Mouse (Mus musculus): ENCODE data around the gene Krt20. TPM values are rescaled to one million over a fixed set of nuclear protein-coding genes. Genes with fewer than 3 reads are reported as not detected.
A peak's percentile ranks its signal among the peaks of the same experiment; 100 is the strongest.

Krt20 gene
- polyA plus RNA-seq, 1 experiment = 0.13 TPM

- H3K27me3 ChIP-seq (replicated peaks; ENCODE audit: control insufficient read depth, insufficient read depth, low read length) = no peaks in the 10 kb centered on the region; the same call in 1 of the 2 replicates
- no peak overlapping the region for H3K27ac ChIP-seq (ENCODE audit: insufficient read depth, low read depth, low read length)
- WGBS = 44% methylated on average over 2 of the region's 2 CpGs
- no peak for DNase-seq
- TF ChIP-seq CTCF (conservative IDR thresholded peaks at IDR 0.05; ENCODE audit: insufficient read depth, insufficient read length, low read depth, low read length) (no peak), POLR2A (IDR thresholded peaks at IDR 0.05; ENCODE audit: low read depth, low read length) (no peak)
- no peaks in the 10 kb centered on the region for H3K4me1 ChIP-seq (ENCODE audit: control insufficient read depth, insufficient read depth, low read length)
- no peaks in the 10 kb centered on the region for H3K36me3 ChIP-seq (ENCODE audit: control insufficient read depth, insufficient read depth, low read length)
- no peak overlapping the region for H3K4me3 ChIP-seq (ENCODE audit: insufficient read depth, low read depth, low read length)
These were observed 10.8 kb upstream of the Krt20 start for GRCm38 (mm10) chr11:99448769-99449168.

GRCm38 (mm10) chr11:99441220-99441619 is 3.3 kb upstream of the Krt20 start:
- 0 out of 2 replicates have a peak overlapping the region, but pooled peaks have one; percentile 31 for H3K4me3 ChIP-seq (ENCODE audit: insufficient read depth, low read depth, low read length)
- H3K27me3 ChIP-seq (replicated peaks; ENCODE audit: control insufficient read depth, insufficient read depth, low read length) = no peaks in the 10 kb centered on the region
- no peaks in the 10 kb centered on the region for H3K36me3 ChIP-seq (ENCODE audit: control insufficient read depth, insufficient read depth, low read length)
- H3K4me1 ChIP-seq (ENCODE audit: control insufficient read depth, insufficient read depth, low read length) = peaks cover 2% of the 10 kb centered on the region; the same call in 1 of the 2 replicates
- H3K27ac ChIP-seq (ENCODE audit: insufficient read depth, low read depth, low read length) = peak overlapping the region; percentile 88
- WGBS = 25% methylated on average over 8 of the region's 8 CpGs
- DNase-seq = peak; percentile 72
- TF ChIP-seq CTCF (conservative IDR thresholded peaks at IDR 0.05; ENCODE audit: insufficient read depth, insufficient read length, low read depth, low read length) = no peak
- no peak for TF ChIP-seq POLR2A (IDR thresholded peaks at IDR 0.05; ENCODE audit: low read depth, low read length)

- DNase-seq = no peak
- no peak for TF ChIP-seq POLR2A (IDR thresholded peaks at IDR 0.05; ENCODE audit: low read depth, low read length)
- no peak overlapping the region for H3K4me3 ChIP-seq (ENCODE audit: insufficient read depth, low read depth, low read length)
- no peaks in the 10 kb centered on the region for H3K36me3 ChIP-seq (ENCODE audit: control insufficient read depth, insufficient read depth, low read length)
- 79% methylated on average over 10 of the region's 10 CpGs for WGBS
- no peaks in the 10 kb centered on the region for H3K27me3 ChIP-seq (replicated peaks; ENCODE audit: control insufficient read depth, insufficient read depth, low read length)
- H3K4me1 ChIP-seq (ENCODE audit: control insufficient read depth, insufficient read depth, low read length) = peaks cover 2% of the 10 kb centered on the region; the same call in 1 of the 2 replicates
- H3K27ac ChIP-seq (ENCODE audit: insufficient read depth, low read depth, low read length) = no peak overlapping the region
These were observed 1.5 kb upstream of the Krt20 start for GRCm38 (mm10) chr11:99439465-99439864.

- H3K27ac ChIP-seq (ENCODE audit: insufficient read depth, low read depth, low read length) = no peak overlapping the region
- TF ChIP-seq CTCF (conservative IDR thresholded peaks at IDR 0.05; ENCODE audit: insufficient read depth, insufficient read length, low read depth, low read length) (no peak), POLR2A (IDR thresholded peaks at IDR 0.05; ENCODE audit: low read depth, low read length) (no peak)
- DNase-seq = no peak
- no peaks in the 10 kb centered on the region for H3K36me3 ChIP-seq (ENCODE audit: control insufficient read depth, insufficient read depth, low read length)
- H3K4me3 ChIP-seq (ENCODE audit: insufficient read depth, low read depth, low read length) = no peak overlapping the region
- WGBS = 86% methylated on average over 4 of the region's 4 CpGs
- H3K4me1 ChIP-seq (ENCODE audit: control insufficient read depth, insufficient read depth, low read length) = 0 out of 2 replicates have a peak, but pooled peaks cover 2% of the 10 kb centered on the region
- no peaks in the 10 kb centered on the region for H3K27me3 ChIP-seq (replicated peaks; ENCODE audit: control insufficient read depth, insufficient read depth, low read length)
These were observed 1.3 kb downstream of the Krt20 start for GRCm38 (mm10) chr11:99436625-99437024.

- Histone ChIP-seq H3K27me3 (replicated peaks; ENCODE audit: control insufficient read depth, insufficient read depth, low read length) (no peaks in the 10 kb centered on the region), H3K36me3 (ENCODE audit: control insufficient read depth, insufficient read depth, low read length) (no peaks in the 10 kb centered on the region), H3K27ac (ENCODE audit: insufficient read depth, low read depth, low read length) (no peak overlapping the region), H3K4me1 (ENCODE audit: control insufficient read depth, insufficient read depth, low read length) (no peaks in the 10 kb centered on the region), H3K4me3 (ENCODE audit: insufficient read depth, low read depth, low read length) (no peak overlapping the region)
- DNase-seq = peak; percentile 61
- 48% methylated on average over 12 of the region's 12 CpGs for WGBS
- TF ChIP-seq POLR2A (IDR thresholded peaks at IDR 0.05; ENCODE audit: low read depth, low read length) (no peak), CTCF (conservative IDR thresholded peaks at IDR 0.05; ENCODE audit: insufficient read depth, insufficient read length, low read depth, low read length) (no peak; the same call in 1 of the 2 replicates)
These were observed 7.3 kb downstream of the Krt20 start for GRCm38 (mm10) chr11:99430670-99431069.

- Histone ChIP-seq H3K4me3 (ENCODE audit: insufficient read depth, low read depth, low read length) (no peak within 1 kb of the TSS), H3K4me1 (ENCODE audit: control insufficient read depth, insufficient read depth, low read length) (no peaks in the 10 kb centered on the region; the same call in 1 of the 2 replicates), H3K36me3 (ENCODE audit: control insufficient read depth, insufficient read depth, low read length) (no peaks in the 10 kb centered on the region), H3K27ac (ENCODE audit: insufficient read depth, low read depth, low read length) (no peak within 1 kb of the TSS), H3K27me3 (replicated peaks; ENCODE audit: control insufficient read depth, insufficient read depth, low read length) (no peaks in the 10 kb centered on the region)
- 85% methylated on average over 10 of the region's 10 CpGs for WGBS
- DNase-seq = no peak
- TF ChIP-seq CTCF (conservative IDR thresholded peaks at IDR 0.05; ENCODE audit: insufficient read depth, insufficient read length, low read depth, low read length) = no peak
- TF ChIP-seq POLR2A (IDR thresholded peaks at IDR 0.05; ENCODE audit: low read depth, low read length) = no peak
These were observed 15.8 kb downstream of the Krt20 start, which contains the start of gene Krt12 for GRCm38 (mm10) chr11:99422159-99422558. Krt12 (minus strand) TSS chr11:99422259.

GRCm38 (mm10) chr11:99420586-99420985 is 17.4 kb downstream of the Krt20 start:
- H3K27ac ChIP-seq (ENCODE audit: insufficient read depth, low read depth, low read length) = no peak overlapping the region
- TF ChIP-seq CTCF (conservative IDR thresholded peaks at IDR 0.05; ENCODE audit: insufficient read depth, insufficient read length, low read depth, low read length) = no peak
- TF ChIP-seq POLR2A (IDR thresholded peaks at IDR 0.05; ENCODE audit: low read depth, low read length) = no peak
- H3K4me1 ChIP-seq (ENCODE audit: control insufficient read depth, insufficient read depth, low read length) = no peaks in the 10 kb centered on the region; the same call in 1 of the 2 replicates
- H3K27me3 ChIP-seq (replicated peaks; ENCODE audit: control insufficient read depth, insufficient read depth, low read length) = no peaks in the 10 kb centered on the region
- DNase-seq = no peak
- H3K4me3 ChIP-seq (ENCODE audit: insufficient read depth, low read depth, low read length) = no peak overlapping the region
- no peaks in the 10 kb centered on the region for H3K36me3 ChIP-seq (ENCODE audit: control insufficient read depth, insufficient read depth, low read length)
- WGBS = 28% methylated on average over 10 of the region's 10 CpGs
